ENCODE assay signal across 21 mouse cellular contexts in the genomic region with DNA sequence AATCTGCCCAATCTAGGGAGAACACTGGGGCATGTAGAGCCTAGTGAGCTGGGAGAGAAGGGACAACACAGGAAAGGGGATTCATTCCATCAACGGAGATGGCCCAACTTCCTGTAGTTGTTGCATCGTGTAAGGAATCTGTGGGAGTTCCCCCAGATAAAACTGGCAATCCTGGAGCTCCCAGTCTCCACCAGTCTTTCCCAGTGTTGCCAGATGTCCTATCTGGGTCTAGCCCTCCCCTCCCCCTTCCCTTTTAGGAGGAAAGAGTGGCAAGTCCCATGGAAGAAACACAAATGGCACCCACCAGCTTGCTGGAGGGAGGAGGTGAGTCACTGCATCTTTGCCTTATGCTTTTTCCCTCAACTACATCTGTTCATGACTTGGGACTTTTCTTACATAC.
DNase-seq lines count a peak whose midpoint lies in the region; ATAC-seq lines count a peak whose summit lies in the region.
"Had no signal": no experiment of that assay in that cellular context is flagged by ENCODE, and none has a peak within 500 bp of the region (broad histone marks: within the 10 kb centered on the region; RNA-seq: fewer than 3 reads in every experiment).

No protein-coding gene starts in this region.

- H3K4me2 ChIP-seq in heart, embryonic 12.5 days: no peak overlapping the region
- H3K4me2 ChIP-seq: hindbrain, embryonic 15.5 days; kidney, embryonic 15.5 days; limb, embryonic 15.5 days; liver, embryonic 15.5 days; midbrain, embryonic 12.5 days; neural tube, embryonic 12.5 days had no signal

- no peaks in the 10 kb centered on the region for H3K27me3 ChIP-seq in heart, embryonic 12.5 days (replicated peaks)
- H3K27me3 ChIP-seq: hindbrain, embryonic 15.5 days; kidney, embryonic 15.5 days; limb, embryonic 15.5 days; liver, embryonic 15.5 days; midbrain, embryonic 12.5 days; neural tube, embryonic 12.5 days had no signal

- ATAC-seq in heart, embryonic 12.5 days (ENCODE audit: insufficient number of reproducible peaks, low FRiP score): no peak
- ATAC-seq: activated CD4-positive, CD25-positive, alpha-beta regulatory T cell, adult 4 months; lung, postnatal 0 days had no signal

- H3K9ac ChIP-seq in heart, embryonic 12.5 days: no peak overlapping the region
- H3K9ac ChIP-seq: hindbrain, embryonic 15.5 days; kidney, embryonic 15.5 days; limb, embryonic 15.5 days; liver, embryonic 15.5 days; midbrain, embryonic 12.5 days; neural tube, embryonic 12.5 days had no signal

- 51% methylated on average over 2 of the region's 2 CpGs for WGBS in heart, embryonic 12.5 days

- no peak overlapping the region for H3K27ac ChIP-seq in heart, embryonic 12.5 days (ENCODE audit: poor library complexity, severe bottlenecking)
- H3K27ac ChIP-seq: hindbrain, embryonic 15.5 days; kidney, embryonic 15.5 days; limb, embryonic 15.5 days; liver, embryonic 15.5 days; midbrain, embryonic 12.5 days; neural tube, embryonic 12.5 days had no signal

- DNase-seq in heart, adult 11 months: peak; percentile 80
- peak; percentile 25 to 31 for DNase-seq in left cerebral cortex, adult 18-20 months (ENCODE audit: low spot score in 2 of 2)
- no peak for DNase-seq in left cerebral cortex, postnatal 4 days
- peak; percentile 80 for DNase-seq in 3T3-L1 (ENCODE audit: low read depth, low spot score)
- DNase-seq in brain, adult 2 months (ENCODE audit: low read depth, low spot score): peak; percentile 73
- DNase-seq in embryo, embryonic 11 days: no peak
- DNase-seq: adrenal gland, postnatal 14 days; cerebellum, adult 11-12 months; cerebellum, postnatal 14 days; heart, postnatal 36 days; right cerebral cortex, postnatal 25 days; thymus, postnatal 36 days had no signal

- H3K9me3 ChIP-seq in heart, embryonic 12.5 days (replicated peaks): no peaks in the 10 kb centered on the region
- H3K9me3 ChIP-seq: hindbrain, embryonic 15.5 days; kidney, embryonic 15.5 days; limb, embryonic 15.5 days; liver, embryonic 15.5 days; midbrain, embryonic 12.5 days; neural tube, embryonic 12.5 days had no signal

- intact Hi-C loops in left cerebral cortex, postnatal 4 days (cut with DNase I): no loop called here

- H3K4me1 ChIP-seq in heart, embryonic 12.5 days (replicated peaks): peaks cover 3% of the 10 kb centered on the region
- H3K4me1 ChIP-seq: hindbrain, embryonic 15.5 days; liver, embryonic 15.5 days had no signal

- H3K36me3 ChIP-seq in heart, embryonic 12.5 days: peaks cover 30% of the 10 kb centered on the region
- H3K36me3 ChIP-seq: hindbrain, embryonic 15.5 days; kidney, embryonic 15.5 days; liver, embryonic 15.5 days; midbrain, embryonic 12.5 days; neural tube, embryonic 12.5 days had no signal

- no peak overlapping the region for H3K4me3 ChIP-seq in heart, embryonic 12.5 days
- H3K4me3 ChIP-seq: hindbrain, embryonic 15.5 days; kidney, embryonic 15.5 days; limb, embryonic 15.5 days; liver, embryonic 15.5 days; midbrain, embryonic 12.5 days; neural tube, embryonic 12.5 days had no signal

Comparison
In these comparisons a context has a peak if more than half of its experiments do, and no peak if none do; other contexts are left out.
1. DNase-seq: peak in heart, adult 11 months (single experiment), left cerebral cortex, adult 18-20 months (2 of 2), 3T3-L1 (single experiment) and brain, adult 2 months (single experiment); none in left cerebral cortex, postnatal 4 days (single experiment) and embryo, embryonic 11 days (single experiment).